Mouse (Mus musculus) frontal cortex, adult (tissue): ENCODE data around the gene Brca2.

Experiments
- ATAC-seq: cut with Nextera tagmentation; 2 replicates; pipeline ENCODE4 v1.9.2; 2017; ENCODE audit warnings: mild to moderate bottlenecking, moderate library complexity, mixed read lengths; ENCODE audit not compliant: low TSS enrichment

The Brca2 gene

GRCm38 (mm10) chr5:150598202-150599119, 76.0 kb downstream of the Brca2 start:
- ATAC-seq, result no peak

GRCm38 (mm10) chr5:150599301-150600294, 77.2 kb downstream of the Brca2 start:
- ATAC-seq, result no peak

GRCm38 (mm10) chr5:150600554-150601440, 78.4 kb downstream of the Brca2 start:
- peak; percentile 28; the same call in 1 of the 2 replicates for ATAC-seq

GRCm38 (mm10) chr5:150601441-150602230, 79.2 kb downstream of the Brca2 start:
- peak; percentile 68 for ATAC-seq

- no peak for ATAC-seq
Measured at GRCm38 (mm10) chr5:150606131-150606530, 83.7 kb downstream of the Brca2 start.

GRCm38 (mm10) chr5:150607631-150608030, 85.2 kb downstream of the Brca2 start:
- ATAC-seq, result no peak

- ATAC-seq, result no peak; the same call in 1 of the 2 replicates
Measured at GRCm38 (mm10) chr5:150611136-150611535, 88.7 kb downstream of the Brca2 start.

- peak; percentile 88 for ATAC-seq
Measured at GRCm38 (mm10) chr5:150611697-150612096, 89.3 kb downstream of the Brca2 start.

- ATAC-seq, result no peak
Measured at GRCm38 (mm10) chr5:150614054-150614453, 91.6 kb downstream of the Brca2 start.

- ATAC-seq, result no peak
Measured at GRCm38 (mm10) chr5:150616216-150616615, 93.8 kb downstream of the Brca2 start.

GRCm38 (mm10) chr5:150616731-150617130, 94.3 kb downstream of the Brca2 start:
- no peak for ATAC-seq

- no peak for ATAC-seq
Measured at GRCm38 (mm10) chr5:150618599-150619355, 96.3 kb downstream of the Brca2 start.
